Mouse (Mus musculus) CH12F3 (cell line): ENCODE data around the gene Knop1.

ENCODE experiments used
- in situ Hi-C: fragments of 300-500 bp; cut with MboI; formaldehyde crosslinking; loops from 2 replicates; pipeline ENCODE4 v1.14.3; 2020; ENCODE audit warnings: low sequenced_read_pairs

The Knop1 gene

GRCm38 (mm10) chr7:118849543-118850250 is 6.4 kb downstream of the Knop1 start:
- in situ Hi-C loops, result no loop called here

- in situ Hi-C loops, result no loop called here
Observed at GRCm38 (mm10) chr7:118848796-118849195, 7.3 kb downstream of the Knop1 start.

DNA sequence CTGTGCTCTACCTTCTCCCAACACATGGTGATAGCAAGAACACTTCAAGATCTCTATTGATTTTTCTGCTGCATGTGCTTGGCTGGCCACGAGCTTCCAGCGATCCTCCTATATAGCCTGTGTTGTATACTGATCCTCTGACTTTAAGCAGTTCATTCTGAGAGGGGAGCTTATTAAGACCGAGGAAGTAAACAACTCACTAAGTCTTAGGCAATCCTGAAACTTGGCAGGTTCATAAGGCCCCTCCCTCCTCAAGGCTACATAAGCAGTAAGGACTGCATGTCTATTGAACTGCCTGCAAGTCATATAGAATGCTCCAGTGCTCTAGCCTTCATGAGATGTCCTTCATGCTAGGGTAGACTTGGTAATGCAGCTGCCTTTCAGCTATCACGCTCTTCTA is 9.7 kb downstream of the Knop1 start:
- in situ Hi-C loops, result no loop called here

DNA sequence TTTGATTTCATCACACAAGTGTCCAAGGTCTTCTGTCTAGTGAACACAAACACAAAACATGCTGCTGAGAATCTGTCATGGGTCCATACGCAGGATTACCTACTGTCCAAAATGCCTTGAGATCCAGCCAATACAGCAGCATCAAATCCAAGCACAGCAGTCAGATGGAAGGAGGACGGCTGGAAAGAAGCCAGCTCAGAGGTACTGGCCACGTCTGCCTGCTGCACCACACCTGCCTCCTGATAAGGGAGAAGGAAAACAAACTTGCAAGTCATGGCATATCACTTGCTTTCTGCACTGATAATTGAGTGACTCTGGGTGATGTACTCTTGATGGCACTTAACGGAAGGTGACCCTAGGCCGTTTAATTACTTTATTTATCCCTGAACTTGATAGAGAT is 10.9 kb downstream of the Knop1 start:
- in situ Hi-C loops, result no loop called here

GRCm38 (mm10) chr7:118842938-118843337 is 13.1 kb downstream of the Knop1 start:
- in situ Hi-C loops, result no loop called here

DNA sequence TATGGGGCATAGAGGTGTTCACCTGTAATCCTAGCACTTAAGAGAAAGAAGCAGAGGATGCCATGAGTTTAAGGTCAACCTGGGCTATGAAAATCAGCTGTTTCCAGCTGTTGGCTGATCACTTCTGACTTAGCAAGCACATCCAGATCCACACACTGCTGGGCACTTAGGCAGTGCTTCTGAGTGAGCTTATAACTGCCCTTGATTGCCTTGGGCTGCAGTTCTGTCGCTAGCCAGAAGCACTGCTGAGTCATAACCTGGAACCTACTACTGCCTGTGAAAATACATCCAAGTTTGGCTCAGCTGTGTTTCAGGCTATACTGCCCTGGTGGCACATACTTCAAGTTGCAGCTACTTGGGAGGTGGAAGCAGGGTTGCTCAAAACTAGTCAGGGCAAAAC is 14.3 kb downstream of the Knop1 start:
- in situ Hi-C loops, result no loop called here

DNA sequence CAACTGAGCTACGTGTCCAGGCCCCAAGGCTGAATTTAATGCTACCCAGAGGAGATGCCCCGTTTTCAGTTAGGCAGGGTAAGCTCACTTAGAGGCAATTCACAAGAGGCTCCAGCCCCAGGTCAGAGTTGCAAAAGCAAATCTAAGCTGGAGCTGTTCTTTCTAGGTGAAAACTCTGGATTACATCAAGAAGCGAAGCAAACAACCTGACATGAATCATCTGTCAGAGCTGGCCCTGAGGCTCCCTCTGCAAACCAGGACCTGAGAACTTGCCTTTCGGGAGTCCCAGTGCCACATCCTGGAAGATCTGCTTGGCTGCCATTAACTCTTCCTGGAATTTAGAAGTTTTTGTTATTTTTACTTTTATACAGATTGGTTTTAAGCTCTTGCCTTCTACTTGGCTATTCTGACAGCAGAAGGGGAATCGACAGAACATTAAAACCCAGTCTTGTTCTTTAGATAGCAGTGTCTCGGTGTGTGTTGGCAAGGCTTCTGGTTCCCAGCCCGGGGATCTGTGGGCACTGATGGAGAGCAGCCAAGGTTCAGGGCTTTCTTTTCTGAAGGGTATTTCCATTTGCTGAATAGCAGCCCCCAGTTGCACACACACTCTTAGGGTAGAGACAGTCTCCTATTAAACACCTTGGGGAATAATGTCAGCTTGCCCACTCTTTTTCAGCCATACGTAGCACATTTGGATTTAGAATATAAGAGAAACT is 14.9 kb downstream of the Knop1 start:
- in situ Hi-C loops, result no loop called here

DNA sequence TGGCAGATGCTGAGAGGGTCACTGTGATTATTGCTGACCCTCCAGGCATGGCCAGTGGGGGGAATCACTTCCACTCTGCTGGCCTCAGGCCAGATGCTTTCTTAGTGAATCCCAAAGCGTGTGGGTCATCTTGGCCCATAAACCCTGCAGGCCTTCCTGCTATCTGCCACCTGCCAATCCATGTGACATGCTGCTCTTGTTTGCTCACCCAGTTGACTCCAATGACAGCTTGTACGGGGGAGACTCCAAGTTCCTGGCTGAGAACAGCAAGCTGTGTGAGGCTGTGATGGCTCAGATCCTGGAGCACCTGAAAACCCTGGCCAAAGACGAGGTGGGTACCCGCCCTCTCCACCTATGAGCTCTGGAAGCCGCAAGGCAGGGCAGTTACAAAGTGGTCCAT is 18.2 kb downstream of the Knop1 start:
- in situ Hi-C loops, result no loop called here

- in situ Hi-C loops, result no loop called here
Observed at GRCm38 (mm10) chr7:118827975-118828416, 28.1 kb downstream of the Knop1 start.

DNA sequence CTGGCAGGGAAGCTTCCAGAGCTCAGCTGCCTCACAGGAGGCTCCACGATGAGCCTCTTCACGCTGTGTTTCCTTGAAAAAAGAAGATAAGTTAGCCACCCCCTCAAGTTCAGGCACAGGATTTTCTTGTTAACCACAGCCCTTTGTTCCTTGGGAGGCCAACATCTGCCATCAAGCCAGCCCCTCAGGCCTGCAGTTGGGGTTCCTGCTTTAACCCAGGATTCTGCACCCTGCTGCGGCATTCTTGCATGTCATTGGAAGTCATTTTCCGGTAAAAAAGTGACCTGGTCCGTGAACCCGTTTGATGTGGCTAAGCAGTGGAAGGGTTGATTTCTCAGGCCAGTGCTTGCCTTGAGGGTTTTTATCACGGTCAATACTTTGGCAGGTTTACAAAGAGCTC is 31.6 kb downstream of the Knop1 start:
- in situ Hi-C loops, result no loop called here

GRCm38 (mm10) chr7:118821887-118822556 is 34.0 kb downstream of the Knop1 start:
- in situ Hi-C loops, result no loop called here

GRCm38 (mm10) chr7:118821356-118821755 is 34.7 kb downstream of the Knop1 start:
- in situ Hi-C loops, result no loop called here

DNA sequence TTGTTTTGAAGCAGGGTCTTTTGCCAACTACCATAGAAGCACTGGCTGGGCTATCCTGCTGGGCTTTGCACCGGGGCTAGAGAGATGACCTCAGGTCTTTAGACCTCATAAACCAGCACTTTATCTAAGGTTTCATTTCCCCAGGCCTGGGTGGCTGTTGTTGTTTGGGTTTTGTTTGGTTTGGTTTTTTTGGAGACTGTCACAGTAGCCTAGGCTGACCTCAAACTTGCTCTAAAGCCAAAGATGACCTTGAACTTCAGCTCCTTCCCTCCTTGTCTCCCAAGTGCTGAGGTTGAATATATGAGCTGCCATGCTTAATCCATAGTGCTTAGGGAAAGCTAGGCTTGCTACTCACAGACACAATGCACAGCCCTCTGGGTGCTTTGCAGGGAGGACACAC is 36.4 kb downstream of the Knop1 start:
- in situ Hi-C loops, result no loop called here

GRCm38 (mm10) chr7:118817741-118818140 is 38.3 kb downstream of the Knop1 start:
- in situ Hi-C loops, result no loop called here

DNA sequence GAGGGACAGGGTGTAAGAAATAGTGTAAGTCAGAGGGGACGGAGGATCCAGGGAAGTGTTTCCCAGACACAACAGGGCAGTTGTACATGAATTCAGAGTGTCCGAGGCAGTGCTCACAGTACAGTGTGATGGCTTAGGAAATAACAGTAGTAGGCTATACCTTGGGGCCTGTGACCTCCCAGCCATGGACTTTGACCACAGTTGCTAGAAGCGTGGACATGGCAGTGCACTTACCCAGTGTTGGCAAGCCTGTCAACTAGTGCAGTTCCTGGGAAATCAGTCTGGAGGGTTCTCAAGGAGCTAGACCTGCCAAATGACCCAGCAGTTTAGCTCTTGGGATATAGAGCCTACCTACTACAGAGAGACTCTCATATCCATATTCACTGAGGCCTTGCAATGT is 39.8 kb downstream of the Knop1 start:
- in situ Hi-C loops, result no loop called here

DNA sequence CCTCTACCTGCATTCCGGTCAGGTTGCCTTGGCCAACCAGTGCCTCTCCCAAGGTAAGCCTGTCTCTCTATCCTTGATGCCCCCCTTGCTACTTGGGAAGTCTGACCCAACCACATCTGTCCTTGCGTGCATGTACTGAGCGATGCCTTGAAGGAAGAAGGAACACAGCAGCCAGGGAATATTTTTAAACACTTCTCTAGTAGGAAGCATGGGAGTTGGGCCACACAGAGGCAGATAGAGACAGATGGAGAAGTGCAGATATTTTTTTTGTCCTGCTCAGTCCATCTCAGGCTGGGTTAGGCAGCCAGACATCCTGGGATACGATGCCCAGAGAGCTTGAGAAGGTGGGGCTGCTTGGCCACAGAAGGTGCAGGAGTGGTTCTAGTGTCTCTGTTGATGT is 42.5 kb downstream of the Knop1 start:
- in situ Hi-C loops, result no loop called here

GRCm38 (mm10) chr7:118811407-118812106 is 44.5 kb downstream of the Knop1 start:
- in situ Hi-C loops, result no loop called here

- in situ Hi-C loops, result no loop called here
Observed at GRCm38 (mm10) chr7:118807899-118808298, 48.2 kb downstream of the Knop1 start.

DNA sequence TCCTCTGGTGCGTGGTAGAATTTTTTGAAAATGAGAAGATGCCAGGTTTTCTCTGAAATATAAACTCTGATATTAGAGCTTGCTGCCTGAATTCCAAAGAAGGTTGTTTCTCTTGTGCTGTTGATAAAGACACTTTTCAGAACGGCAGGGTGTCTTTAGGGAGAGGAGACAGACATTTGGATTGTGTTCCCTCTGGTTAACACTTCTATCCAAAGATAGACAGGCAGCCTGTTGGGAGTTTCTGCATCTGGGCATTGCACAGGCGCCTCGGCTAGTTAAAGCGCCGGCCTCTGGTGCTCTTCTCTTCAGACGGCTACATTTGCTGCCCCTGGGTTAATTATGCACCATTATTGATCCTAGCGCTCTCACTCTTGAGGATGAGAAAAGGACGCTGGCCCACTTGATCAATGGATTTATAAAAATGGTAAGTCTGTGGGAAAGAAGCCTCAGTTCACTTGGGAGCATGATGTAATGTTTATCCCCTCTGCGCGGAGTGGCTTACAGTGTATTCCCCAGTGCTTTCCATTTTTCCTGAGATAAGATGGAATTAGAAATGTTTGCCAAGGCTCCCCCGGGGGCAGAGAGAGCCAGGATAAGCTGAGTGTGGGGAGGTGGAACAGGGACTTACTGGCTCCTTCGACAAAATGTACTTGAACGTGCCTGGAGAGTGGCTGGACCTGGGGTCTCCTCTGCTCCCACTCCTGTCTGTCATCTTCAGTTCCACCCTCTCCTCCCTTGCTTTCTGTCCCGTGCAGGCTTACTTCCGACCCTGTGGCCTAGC is 49.2 kb downstream of the Knop1 start:
- in situ Hi-C loops, result no loop called here

- in situ Hi-C loops, result no loop called here
Observed at GRCm38 (mm10) chr7:118803425-118803824, 52.6 kb downstream of the Knop1 start.

- in situ Hi-C loops, result no loop called here
Observed at GRCm38 (mm10) chr7:118801791-118802190, 54.3 kb downstream of the Knop1 start.
